Mouse (Mus musculus) cortical plate, adult 2 months (tissue): ENCODE measurements around the gene Plekhh2.

Source experiments
- CTCF ChIP-seq: fragments of 200-500 bp; IDR thresholded peaks from 2 replicates; pipeline ENCODE4 v1.5.1; 2011; ENCODE audit warnings: mild to moderate bottlenecking, control low read depth, low read length; ENCODE audit not compliant: insufficient read depth; ENCODE audit errors: extremely low read depth
- POLR2A ChIP-seq: fragments of 200-500 bp; IDR thresholded peaks from 2 replicates; pipeline ENCODE4 v1.6.1; 2011; ENCODE audit warnings: mild to moderate bottlenecking, low read length, control low read depth; ENCODE audit not compliant: insufficient read depth; ENCODE audit errors: extremely low read depth

GRCm38 (mm10) chr17:84656205-84656604, 144.5 kb downstream of the Plekhh2 start:
- TF ChIP-seq CTCF = no peak
- no peak for TF ChIP-seq POLR2A
